10 mouse cellular contexts compared by ENCODE assay signal in the genomic region with DNA sequence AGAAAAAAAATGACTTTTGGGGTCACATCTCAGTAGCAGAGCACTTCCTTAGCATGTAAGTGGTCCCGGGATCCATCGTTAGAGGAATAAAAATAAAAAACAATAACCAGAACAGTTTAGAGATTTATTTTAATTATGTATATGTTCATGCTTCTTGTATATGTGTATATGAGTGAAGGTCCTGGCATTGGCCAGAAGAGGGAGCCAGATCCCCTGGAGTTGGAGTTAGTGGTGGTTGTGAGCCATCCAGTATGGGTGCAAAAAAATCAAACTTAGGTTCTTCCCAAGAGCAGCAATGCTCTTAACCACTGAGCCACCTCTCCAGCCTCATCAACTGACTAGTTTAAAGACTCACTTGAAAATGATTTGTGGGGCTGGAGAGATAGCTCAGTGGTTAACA. TPM values are rescaled to one million over a fixed set of nuclear protein-coding genes. Genes with fewer than 3 reads are reported as not detected.
DNase-seq lines count a peak whose midpoint lies in the region; TF ChIP-seq lines count a peak whose summit lies in the region.
"Had no signal": no experiment of that assay in that cellular context is flagged by ENCODE, and none has a peak within 500 bp of the region (broad histone marks: within the 10 kb centered on the region; RNA-seq: fewer than 3 reads in every experiment).

No protein-coding gene starts in this region.

- TF ChIP-seq CTCF in brain, embryonic 14.5 days (IDR thresholded peaks at IDR 0.05; ENCODE audit: borderline replicate concordance, extremely low read depth, insufficient read depth, insufficient read length) = peak; percentile 11; the same call in 1 of the 2 replicates

- peak; percentile 23 for DNase-seq in kidney, adult 18-20 months
- no peak for DNase-seq in kidney, adult 11 months
- DNase-seq in 3134 (ENCODE audit: extremely low read depth, insufficient read length, low spot score) (peak; percentile 24), 416B (ENCODE audit: low read depth) (peak; percentile 13)
- DNase-seq in brain, embryonic 14.5 days (ENCODE audit: low read depth) = no peak
- no peak for DNase-seq in urinary bladder, adult 18-20 months (ENCODE audit: low spot score in 2 of 2)
- DNase-seq in right cerebral cortex, adult 18-20 months = no peak
- DNase-seq: cerebellum, postnatal 36 days; heart, postnatal 36 days; kidney, postnatal 14 days had no signal

- TF ChIP-seq POLR2A in brain, embryonic 14.5 days (IDR thresholded peaks at IDR 0.05; ENCODE audit: borderline replicate concordance, extremely low read depth, insufficient read depth, insufficient read length, poor library complexity, severe bottlenecking) = no peak

RNA-seq across cellular contexts. Expression of gene Kctd15, which starts 40.3 kb away (rescaled TPM):
- polyA plus RNA-seq in brain, embryonic 14.5 days (2012; rRNA removed) = 99.9 and 119 TPM in 2 replicates

Comparison
In these comparisons a context has a peak if more than half of its experiments do, and no peak if none do; other contexts are left out.
1. DNase-seq: peak in kidney, adult 18-20 months (single experiment), 3134 (single experiment) and 416B (single experiment); none in kidney, adult 11 months (single experiment), brain, embryonic 14.5 days (single experiment), urinary bladder, adult 18-20 months (0 of 2) and right cerebral cortex, adult 18-20 months (single experiment).